Mouse (Mus musculus) testis, adult 2 months (tissue): ENCODE results near the gene Ank.

ENCODE experiments used
- CTCF ChIP-seq: fragments of 200-500 bp; IDR thresholded peaks from 2 replicates; pipeline ENCODE4 v1.5.1; 2012; ENCODE audit warnings: low read depth, mild to moderate bottlenecking, inconsistent platforms, low read length, moderate library complexity; ENCODE audit not compliant: control insufficient read depth, insufficient read depth, insufficient replicate concordance
- POLR2A ChIP-seq: fragments of 200-500 bp; IDR thresholded peaks from 2 replicates; pipeline ENCODE4 v1.6.1; 2012; ENCODE audit warnings: low read depth, mild to moderate bottlenecking, inconsistent platforms, low read length, moderate library complexity; ENCODE audit not compliant: control insufficient read depth

GRCm38 (mm10) chr15:27496596-27497299 is 30.3 kb downstream of the Ank start:
- TF ChIP-seq POLR2A: no peak
- no peak for TF ChIP-seq CTCF
